Mouse (Mus musculus) urinary bladder, postnatal 10 days (tissue): Measurements from ENCODE around the gene Afap1.

Experiments used
- DNase-seq: peaks from one replicate; pipeline ENCODE4 v3.0.0; 2022; ENCODE audit warnings: low spot score

Gene Afap1

DNA sequence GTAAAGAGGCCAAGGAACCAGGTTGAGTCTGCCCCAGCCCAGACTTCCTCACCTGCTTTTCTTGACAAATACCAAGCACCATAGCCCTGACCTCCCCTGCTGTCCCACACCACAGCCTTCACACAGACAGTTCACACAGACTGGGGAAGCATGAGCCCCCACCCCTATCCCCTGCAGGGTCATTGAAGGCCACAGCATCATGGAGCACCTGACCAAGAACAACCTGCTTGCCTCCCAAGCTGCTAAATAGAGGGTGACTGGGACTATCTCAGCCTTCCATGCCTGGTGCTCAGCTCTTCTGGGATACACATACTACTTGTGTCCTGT, 148.1 kb downstream of the Afap1 start:
- DNase-seq = no peak

DNA sequence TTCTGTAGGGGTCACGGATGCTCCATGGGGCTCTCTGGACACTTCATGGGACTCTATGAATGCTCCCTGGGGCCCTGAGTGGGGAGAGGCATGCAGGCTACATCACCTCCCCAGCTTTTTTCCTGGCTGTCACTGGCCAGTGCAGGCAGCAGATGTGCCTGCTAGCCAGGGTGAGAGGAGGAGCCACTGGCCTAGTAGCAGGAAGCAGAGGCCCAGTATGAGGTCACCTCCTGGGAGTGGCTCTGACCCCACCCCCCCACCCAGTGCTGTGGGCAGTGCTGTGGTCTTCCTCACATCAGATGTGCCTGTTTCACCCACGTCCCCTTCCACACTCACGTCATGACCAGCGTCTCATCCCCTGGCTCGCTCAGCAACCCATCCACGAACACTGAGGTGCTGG, 148.6 kb downstream of the Afap1 start:
- no peak for DNase-seq

GRCm38 (mm10) chr5:36043154-36043553, 150.0 kb downstream of the Afap1 start:
- DNase-seq = no peak
